Mouse (Mus musculus) liver, adult 2 months (tissue): ENCODE measurements at regions not wholly inside any gene's neighbourhood (a gene's known extent, or its start where the extent isn't known, plus 50 kb on each side); places are given as distances from the start of the nearest gene placed in this dataset.

Source experiments
- CTCF ChIP-seq: fragments of 200-500 bp; IDR thresholded peaks from 2 replicates; pipeline ENCODE4 v1.5.1; 2011; ENCODE audit warnings: low read depth, low read length, control low read depth
- POLR2A ChIP-seq: fragments of 200-500 bp; IDR thresholded peaks from 2 replicates; pipeline ENCODE4 v1.6.1; 2011; ENCODE audit warnings: low read length, control low read depth; ENCODE audit not compliant: insufficient read depth; ENCODE audit errors: extremely low read depth

- no peak for TF ChIP-seq POLR2A
- TF ChIP-seq CTCF, result no peak
Observed at GRCm38 (mm10) chr7:95864233-95864632, 306.8 kb upstream of the Tenm4 start.
